Mouse (Mus musculus) neural tube, embryonic 15.5 days (tissue): ENCODE data around the gene Irf2bpl. TPM values are rescaled to one million over a fixed set of nuclear protein-coding genes. Genes with fewer than 3 reads are reported as not detected.

Experiments used
- ATAC-seq: fragments of 200-750 bp; cut with Nextera tagmentation; 2 replicates; pipeline ENCODE4 v1.8.0; 2017; ENCODE audit warnings: mild to moderate bottlenecking, moderate TSS enrichment, moderate library complexity; ENCODE audit not compliant: low FRiP score
- H3K27ac ChIP-seq: fragments of 300-500 bp; sonication (generic); replicated peaks from 2 replicates; pipeline ENCODE4 v1.5.1; 2015; ENCODE audit warnings: mild to moderate bottlenecking, inconsistent platforms
- H3K27me3 ChIP-seq: fragments of 300-500 bp; sonication (generic); replicated peaks from 2 replicates; pipeline ENCODE4 v1.6.1; 2015; ENCODE audit warnings: inconsistent platforms
- H3K36me3 ChIP-seq: fragments of 300-500 bp; sonication (generic); 2 replicates; pipeline ENCODE4 v1.6.1; 2015; ENCODE audit warnings: inconsistent platforms
- H3K4me1 ChIP-seq: fragments of 300-500 bp; sonication (generic); 2 replicates; pipeline ENCODE4 v1.6.1; 2015; ENCODE audit warnings: inconsistent platforms
- H3K4me2 ChIP-seq: fragments of 300-500 bp; sonication (generic); 2 replicates; pipeline ENCODE4 v1.6.1; 2015; ENCODE audit warnings: inconsistent platforms, mild to moderate bottlenecking, moderate library complexity
- H3K4me3 ChIP-seq: fragments of 300-500 bp; sonication (generic); replicated peaks from 2 replicates; pipeline ENCODE4 v1.5.1; 2015; ENCODE audit warnings: mild to moderate bottlenecking, inconsistent platforms
- H3K9ac ChIP-seq: fragments of 300-500 bp; sonication (generic); replicated peaks from 2 replicates; pipeline ENCODE4 v1.6.1; 2015; ENCODE audit warnings: mild to moderate bottlenecking, inconsistent platforms
- H3K9me3 ChIP-seq: fragments of 300-500 bp; sonication (generic); replicated peaks from 2 replicates; pipeline ENCODE4 v1.6.1; 2016; ENCODE audit warnings: inconsistent platforms
- WGBS: fragments of 180-500 bp; shearing (Covaris S2); methylation state at CpG from one replicate; pipeline ENCODE4 v1.1.7; 2015; ENCODE audit warnings: mixed read lengths; 5-methylcytosine and 5-hydroxymethylcytosine counted together
- polyA plus RNA-seq: library from polyadenylated mRNA; unstranded; fragments of >200 nt; fragmentation: Nextera tagmentation; extraction: Ambion mirVana; gene quantifications from 2 replicates; pipeline ENCODE4 v1.2.1, GENCODE M21; 2015

The Irf2bpl gene
- polyA plus RNA-seq, 1 experiment from 2014 or later = 69.9 TPM

GRCm38 (mm10) chr12:86890091-86890720 is 5.6 kb upstream of the Irf2bpl start:
- H3K9me3 ChIP-seq = no peaks in the 10 kb centered on the region
- H3K4me1 ChIP-seq = peaks cover 89% of the 10 kb centered on the region
- H3K9ac ChIP-seq = peak overlapping the region; percentile 36; the same call in 1 of the 2 replicates
- ATAC-seq = no peak
- no peaks in the 10 kb centered on the region for H3K27me3 ChIP-seq
- WGBS = 48% methylated on average over 12 of the region's 12 CpGs
- H3K4me2 ChIP-seq = no peak overlapping the region
- H3K4me3 ChIP-seq = no peak overlapping the region
- H3K36me3 ChIP-seq = no peaks in the 10 kb centered on the region
- peak overlapping the region; percentile 99 for H3K27ac ChIP-seq

DNA sequence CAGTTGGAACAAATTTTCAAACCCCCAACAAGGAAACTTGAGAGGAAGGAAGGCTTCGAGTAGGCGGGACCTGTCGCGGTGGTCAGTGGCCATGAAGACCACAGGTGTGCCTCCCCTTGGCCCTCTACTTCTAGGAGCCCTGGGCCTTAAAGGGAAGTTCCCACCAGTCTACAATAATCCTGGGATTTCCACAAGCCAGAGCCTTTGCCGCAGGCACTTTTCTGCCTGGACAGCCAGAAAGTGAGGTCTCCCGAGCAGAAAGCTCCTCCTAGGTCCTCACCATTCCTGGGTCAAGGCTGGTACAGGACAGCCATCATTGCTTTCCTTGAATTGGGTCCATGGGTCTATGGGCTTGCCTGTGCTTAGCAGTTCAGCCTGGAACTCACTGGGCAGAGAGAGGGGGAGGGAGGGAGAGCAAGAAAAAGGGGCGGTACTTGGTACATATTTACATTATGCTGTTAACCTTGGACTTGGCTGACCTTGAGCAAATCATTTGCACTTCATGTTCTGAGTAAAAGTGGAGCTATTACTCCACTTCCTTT is 4.6 kb upstream of the Irf2bpl start:
- Histone ChIP-seq H3K4me1 (peaks cover 87% of the 10 kb centered on the region), H3K27me3 (no peaks in the 10 kb centered on the region), H3K4me2 (peak overlapping the region; percentile 60), H3K4me3 (no peak overlapping the region), H3K27ac (peak overlapping the region; percentile 81), H3K9ac (peak overlapping the region; percentile 49; the same call in 1 of the 2 replicates), H3K36me3 (no peaks in the 10 kb centered on the region), H3K9me3 (no peaks in the 10 kb centered on the region)
- ATAC-seq = no peak
- 16% methylated on average over 7 of the region's 7 CpGs for WGBS

GRCm38 (mm10) chr12:86888130-86889069 is 3.8 kb upstream of the Irf2bpl start:
- WGBS = under 1% methylated on average over 47 of the region's 47 CpGs
- H3K27me3 ChIP-seq = no peaks in the 10 kb centered on the region
- peaks cover 80% of the 10 kb centered on the region for H3K4me1 ChIP-seq
- no peaks in the 10 kb centered on the region for H3K9me3 ChIP-seq
- H3K27ac ChIP-seq = peak overlapping the region; percentile 81
- no peaks in the 10 kb centered on the region for H3K36me3 ChIP-seq
- H3K4me3 ChIP-seq = peak overlapping the region; percentile 27
- H3K9ac ChIP-seq = peak overlapping the region; percentile 49
- no peak for ATAC-seq
- peak overlapping the region; percentile 60 for H3K4me2 ChIP-seq

DNA sequence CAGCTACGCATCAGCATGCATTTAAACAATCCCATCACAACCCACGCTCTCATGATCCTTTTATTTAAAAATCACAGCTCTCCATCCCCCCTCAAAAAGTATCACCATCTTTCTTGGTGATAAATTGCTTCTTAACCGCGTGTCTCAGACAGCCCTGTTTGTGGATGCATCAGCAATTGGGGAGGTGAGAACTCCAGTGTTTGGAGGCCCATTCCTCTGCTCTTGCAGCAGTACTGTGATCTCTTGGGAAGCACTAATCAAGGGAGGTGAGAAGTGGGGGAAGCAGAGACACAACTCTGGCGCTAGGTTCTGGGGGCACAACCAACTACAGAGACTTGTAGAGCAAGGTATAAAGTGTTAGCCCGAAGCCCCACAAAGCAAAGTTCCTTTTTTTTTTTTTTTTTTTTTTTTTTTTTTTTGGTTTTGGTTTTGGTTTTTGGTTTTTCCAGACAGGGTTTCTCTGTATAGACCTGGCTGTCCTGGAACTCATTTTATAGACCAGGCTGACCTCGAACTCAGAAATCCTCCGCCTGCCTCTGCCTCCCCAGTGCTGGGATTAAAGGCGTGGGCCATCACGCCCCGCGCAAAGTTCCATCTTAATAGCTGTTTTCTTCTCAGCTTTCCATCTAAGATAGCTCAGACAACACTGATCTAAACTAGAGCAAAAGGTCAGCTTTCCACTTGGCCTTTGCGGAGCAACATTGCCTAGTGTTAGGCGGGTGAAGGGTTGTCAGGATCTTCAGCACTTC is 3.0 kb upstream of the Irf2bpl start:
- H3K9me3 ChIP-seq = no peaks in the 10 kb centered on the region
- 42% methylated on average over 14 of the region's 14 CpGs for WGBS
- H3K27ac ChIP-seq = peak overlapping the region; percentile 81
- no peaks in the 10 kb centered on the region for H3K27me3 ChIP-seq
- H3K9ac ChIP-seq = peak overlapping the region; percentile 49
- no peak for ATAC-seq
- 0 out of 2 replicates have a peak overlapping the region, but pooled peaks have one; percentile 27 for H3K4me3 ChIP-seq
- H3K36me3 ChIP-seq = no peaks in the 10 kb centered on the region
- H3K4me1 ChIP-seq = peaks cover 71% of the 10 kb centered on the region
- peak overlapping the region; percentile 60 for H3K4me2 ChIP-seq

DNA sequence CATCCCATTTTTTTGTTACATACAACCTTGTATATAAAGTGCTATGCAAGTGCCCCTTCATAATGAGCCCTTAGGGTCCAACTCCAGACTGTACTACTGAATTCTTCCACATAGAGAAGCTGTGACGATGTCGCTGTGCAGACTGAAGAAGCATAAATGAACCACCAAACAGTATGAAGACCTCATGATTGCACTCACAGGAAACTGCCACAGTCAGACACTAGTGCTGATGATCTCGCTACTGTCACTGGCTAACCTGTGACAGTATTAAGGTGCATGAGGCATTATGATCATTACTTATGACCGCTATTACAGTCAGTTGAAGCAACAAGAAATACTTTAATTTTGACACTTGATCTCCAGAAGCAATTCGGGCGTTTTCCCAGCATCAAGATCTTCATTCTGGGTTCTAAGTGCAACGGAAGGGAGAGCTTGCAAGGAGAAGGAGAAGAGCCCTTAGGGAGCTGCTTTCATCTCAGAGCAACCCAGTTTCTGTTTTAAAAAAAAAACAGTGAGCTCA is 1.9 kb upstream of the Irf2bpl start:
- no peaks in the 10 kb centered on the region for H3K27me3 ChIP-seq
- no peak overlapping the region for H3K9ac ChIP-seq
- H3K4me2 ChIP-seq = no peak overlapping the region; the same call in 1 of the 2 replicates
- no peak for ATAC-seq
- WGBS = 64% methylated on average over 7 of the region's 7 CpGs
- no peak overlapping the region for H3K4me3 ChIP-seq
- H3K36me3 ChIP-seq = no peaks in the 10 kb centered on the region
- H3K4me1 ChIP-seq = peaks cover 61% of the 10 kb centered on the region
- no peaks in the 10 kb centered on the region for H3K9me3 ChIP-seq
- H3K27ac ChIP-seq = no peak overlapping the region

DNA sequence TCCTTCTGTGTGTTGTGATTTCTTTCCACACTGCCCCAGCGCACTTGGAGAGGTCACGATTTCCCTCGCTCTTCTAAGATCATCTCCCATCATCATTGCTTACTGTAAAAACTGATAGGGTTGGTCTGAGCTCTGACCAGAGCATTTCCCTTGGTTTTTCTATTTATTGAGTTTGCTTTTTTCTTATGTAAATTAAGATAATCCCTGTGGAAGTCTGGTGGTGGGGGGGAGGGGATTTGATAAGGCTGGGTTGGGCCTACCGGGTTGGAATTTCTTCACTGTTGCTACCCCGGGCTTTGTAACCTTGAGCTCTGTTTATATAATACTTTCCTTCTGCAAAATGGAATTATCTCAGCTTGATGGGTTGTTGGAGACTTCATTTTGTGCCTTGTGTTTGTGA is 1.1 kb upstream of the Irf2bpl start:
- peak overlapping the region; percentile 85 for H3K4me2 ChIP-seq
- 28% methylated on average over 5 of the region's 5 CpGs for WGBS
- H3K9ac ChIP-seq = no peak overlapping the region
- H3K36me3 ChIP-seq = no peaks in the 10 kb centered on the region
- H3K9me3 ChIP-seq = no peaks in the 10 kb centered on the region
- H3K4me1 ChIP-seq = peaks cover 54% of the 10 kb centered on the region
- H3K4me3 ChIP-seq = peak overlapping the region; percentile 89; the same call in 1 of the 2 replicates
- peak overlapping the region; percentile 99; the same call in 1 of the 2 replicates for H3K27ac ChIP-seq
- no peak for ATAC-seq
- H3K27me3 ChIP-seq = no peaks in the 10 kb centered on the region

GRCm38 (mm10) chr12:86885336-86885735 is 738 bp upstream of the Irf2bpl start:
- WGBS = 5% methylated on average over 6 of the region's 6 CpGs
- peak overlapping the region; percentile 85 for H3K4me2 ChIP-seq
- peak overlapping the region; percentile 89 for H3K4me3 ChIP-seq
- H3K36me3 ChIP-seq = no peaks in the 10 kb centered on the region
- H3K27me3 ChIP-seq = no peaks in the 10 kb centered on the region
- no peaks in the 10 kb centered on the region for H3K9me3 ChIP-seq
- peak overlapping the region; percentile 99 for H3K27ac ChIP-seq
- peak overlapping the region; percentile 15 for H3K9ac ChIP-seq
- no peak for ATAC-seq
- H3K4me1 ChIP-seq = peaks cover 54% of the 10 kb centered on the region

GRCm38 (mm10) chr12:86883280-86884196 is 1.1 kb downstream of the Irf2bpl start:
- H3K27ac ChIP-seq = peak overlapping the region; percentile 99
- no peaks in the 10 kb centered on the region for H3K27me3 ChIP-seq
- under 1% methylated on average over 82 of the region's 84 CpGs for WGBS
- H3K4me1 ChIP-seq = peaks cover 54% of the 10 kb centered on the region
- peak overlapping the region; percentile 89 for H3K4me3 ChIP-seq
- H3K4me2 ChIP-seq = peak overlapping the region; percentile 85
- no peaks in the 10 kb centered on the region for H3K9me3 ChIP-seq
- ATAC-seq = peak; percentile 25
- peak overlapping the region; percentile 100 for H3K9ac ChIP-seq
- no peaks in the 10 kb centered on the region for H3K36me3 ChIP-seq

- H3K27ac ChIP-seq = peak overlapping the region; percentile 99
- H3K4me3 ChIP-seq = peak overlapping the region; percentile 89
- no peaks in the 10 kb centered on the region for H3K9me3 ChIP-seq
- no peak for ATAC-seq
- 0% methylated on average over 24 of the region's 24 CpGs for WGBS
- peak overlapping the region; percentile 85 for H3K4me2 ChIP-seq
- no peaks in the 10 kb centered on the region for H3K36me3 ChIP-seq
- H3K9ac ChIP-seq = peak overlapping the region; percentile 100
- H3K4me1 ChIP-seq = peaks cover 54% of the 10 kb centered on the region
- no peaks in the 10 kb centered on the region for H3K27me3 ChIP-seq
Measured at GRCm38 (mm10) chr12:86883019-86883279, 1.6 kb downstream of the Irf2bpl start.

GRCm38 (mm10) chr12:86882279-86883018 is 2.1 kb downstream of the Irf2bpl start:
- no peaks in the 10 kb centered on the region for H3K36me3 ChIP-seq
- H3K27ac ChIP-seq = peak overlapping the region; percentile 99
- H3K9me3 ChIP-seq = no peaks in the 10 kb centered on the region
- peak overlapping the region; percentile 89 for H3K4me3 ChIP-seq
- H3K27me3 ChIP-seq = no peaks in the 10 kb centered on the region
- H3K4me2 ChIP-seq = peak overlapping the region; percentile 85
- under 1% methylated on average over 59 of the region's 59 CpGs for WGBS
- ATAC-seq = no peak
- peak overlapping the region; percentile 100 for H3K9ac ChIP-seq
- peaks cover 52% of the 10 kb centered on the region for H3K4me1 ChIP-seq
